Mouse (Mus musculus) thymus, postnatal 25 days (tissue): ENCODE measurements around the gene Il17d.

ENCODE experiments used
- DNase-seq: peaks from one replicate; pipeline ENCODE4 v3.0.0; 2022

Il17d gene

DNA sequence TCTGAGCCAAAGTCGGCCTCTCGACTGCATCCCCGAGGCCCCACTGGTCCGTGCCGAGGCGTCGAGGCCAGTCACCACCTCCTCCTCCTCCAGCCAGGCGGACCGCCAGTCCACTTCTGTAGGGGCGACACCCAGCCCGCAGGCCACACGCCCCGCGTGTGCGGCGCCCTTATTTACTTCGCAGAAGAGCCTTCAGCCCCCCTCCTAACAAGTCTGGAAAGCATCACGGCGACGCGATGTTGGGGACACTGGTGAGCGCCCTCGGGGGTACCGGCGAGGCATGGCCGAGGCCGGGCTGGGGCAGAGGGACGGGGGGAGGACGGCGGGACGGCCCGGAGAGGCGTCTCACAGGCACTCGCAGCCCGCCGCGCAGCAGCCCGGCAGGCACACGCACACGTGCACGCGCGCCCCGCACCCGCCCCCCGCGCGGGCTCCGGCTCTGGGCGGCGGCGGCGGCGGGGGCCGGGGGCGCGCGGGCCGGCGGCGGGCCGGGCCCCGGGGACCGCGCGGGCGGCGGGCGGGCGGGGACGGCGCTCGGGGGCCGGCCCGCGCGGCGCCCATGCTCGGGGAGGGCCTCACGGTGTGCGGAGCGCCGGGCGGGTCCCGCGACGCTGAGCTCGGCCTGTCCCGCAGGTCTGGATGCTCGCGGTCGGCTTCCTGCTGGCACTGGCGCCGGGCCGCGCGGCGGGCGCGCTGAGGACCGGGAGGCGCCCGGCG, at the start of gene Il17d:
Il17d (plus strand) TSS at position 107 of the 717 bp plus-strand sequence.
- no peak for DNase-seq

- no peak for DNase-seq
Observed at GRCm38 (mm10) chr14:57475057-57475456, 49.5 kb upstream of the Il17d start.

DNA sequence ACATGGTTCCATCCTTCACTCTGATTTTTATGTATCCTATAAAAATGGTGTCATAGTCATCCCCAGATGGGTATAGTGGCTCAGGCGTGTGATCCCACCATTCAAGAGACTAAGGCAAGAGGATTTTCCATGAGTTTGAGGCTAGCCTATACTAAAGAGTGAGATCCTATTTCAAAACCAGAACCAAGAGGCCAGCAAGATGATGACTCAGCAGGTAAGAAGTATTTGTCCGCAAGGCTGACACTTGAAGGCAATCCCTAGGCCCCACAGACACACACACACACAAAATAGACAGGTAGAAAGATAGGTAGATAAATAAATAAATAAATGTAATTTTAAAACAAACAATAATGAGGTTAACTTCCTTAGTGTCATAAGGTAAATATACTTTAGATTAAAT, 42.3 kb upstream of the Il17d start:
- no peak for DNase-seq

DNA sequence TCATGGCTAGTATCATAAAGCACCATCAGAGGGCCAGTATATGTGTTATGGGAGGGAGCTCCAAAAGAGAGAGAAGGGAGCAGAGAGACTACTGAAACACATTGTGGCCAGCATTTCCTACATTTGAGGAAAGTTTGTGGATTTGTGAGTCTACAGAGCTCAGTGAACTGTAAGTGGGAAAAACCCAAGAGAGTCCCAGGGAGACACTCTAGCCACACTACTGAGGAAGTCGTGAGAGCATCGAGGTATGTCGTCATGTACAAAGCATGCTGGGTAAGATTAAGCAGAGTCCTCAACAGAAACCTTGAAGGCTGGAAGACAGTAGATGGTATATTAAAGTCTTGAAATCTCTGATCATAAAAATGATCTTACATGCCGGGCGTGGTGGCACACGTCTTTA, 40.4 kb upstream of the Il17d start:
- no peak for DNase-seq

- no peak for DNase-seq
Observed at GRCm38 (mm10) chr14:57489696-57490095, 34.9 kb upstream of the Il17d start.

DNA sequence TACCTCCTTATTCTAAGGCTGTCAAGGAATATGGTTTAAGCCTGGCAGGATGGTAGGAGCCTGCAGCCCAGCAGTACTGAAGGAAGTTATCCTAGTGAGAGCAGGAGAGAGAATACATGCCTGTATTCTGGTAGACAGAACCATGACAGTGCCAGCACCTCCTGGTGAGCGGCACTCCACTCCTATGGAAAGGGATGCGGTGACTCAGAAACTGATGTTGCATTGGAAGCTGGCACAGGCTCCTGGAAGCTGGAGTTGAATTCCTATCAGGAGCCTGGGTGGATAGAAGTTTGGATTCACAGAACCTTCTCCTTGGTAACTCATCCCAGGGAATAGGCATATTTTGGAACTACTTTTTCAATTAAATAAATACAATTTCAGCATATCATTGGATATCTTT, 30.7 kb upstream of the Il17d start:
- no peak for DNase-seq

GRCm38 (mm10) chr14:57503729-57504128, 20.8 kb upstream of the Il17d start:
- no peak for DNase-seq

- DNase-seq = no peak
Observed at GRCm38 (mm10) chr14:57509554-57509953, 15.0 kb upstream of the Il17d start.

- no peak for DNase-seq
Observed at GRCm38 (mm10) chr14:57515156-57515762, 9.3 kb upstream of the Il17d start.

DNA sequence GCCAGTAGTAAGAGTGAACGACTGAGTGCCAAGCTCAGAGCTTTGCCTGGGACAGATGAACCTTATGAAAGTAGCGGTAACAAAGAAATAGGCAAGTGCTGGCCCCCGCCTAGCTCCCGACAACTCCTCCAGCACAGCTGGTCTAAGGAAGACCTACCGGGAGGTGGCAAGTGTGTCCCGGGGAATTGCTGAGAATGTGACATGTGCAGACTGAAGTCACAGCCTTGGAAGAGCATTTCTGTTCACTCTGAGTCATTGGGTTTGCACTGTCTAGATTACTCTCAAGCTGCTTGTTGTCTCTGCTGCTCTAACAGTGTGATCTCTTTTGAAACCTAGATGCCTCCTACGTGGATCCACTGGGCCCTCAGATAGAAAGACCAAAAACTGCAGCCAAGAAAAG, 7.6 kb upstream of the Il17d start:
- no peak for DNase-seq

DNA sequence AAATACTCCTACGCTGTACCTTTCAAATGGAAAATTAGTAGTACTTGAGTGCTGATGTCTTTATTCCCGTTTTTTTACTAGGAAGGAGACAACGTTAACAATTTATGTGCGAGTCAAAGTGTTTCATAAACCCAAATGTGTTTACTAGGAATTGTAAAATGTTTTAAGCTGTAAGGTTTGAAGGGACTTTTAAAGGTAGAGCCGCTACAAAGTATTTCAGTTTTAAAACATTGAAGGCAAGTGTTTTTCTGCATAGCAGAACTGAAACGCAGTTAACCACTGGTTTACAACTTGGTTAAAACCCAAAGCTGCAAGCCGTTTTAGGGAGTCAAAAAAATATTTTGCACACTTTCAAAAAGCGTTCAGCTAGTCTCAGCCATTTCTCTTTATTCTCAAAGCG, 815 bp upstream of the Il17d start:
- no peak for DNase-seq

GRCm38 (mm10) chr14:57525388-57526049, 942 bp downstream of the Il17d start:
- peak; percentile 56 for DNase-seq

DNA sequence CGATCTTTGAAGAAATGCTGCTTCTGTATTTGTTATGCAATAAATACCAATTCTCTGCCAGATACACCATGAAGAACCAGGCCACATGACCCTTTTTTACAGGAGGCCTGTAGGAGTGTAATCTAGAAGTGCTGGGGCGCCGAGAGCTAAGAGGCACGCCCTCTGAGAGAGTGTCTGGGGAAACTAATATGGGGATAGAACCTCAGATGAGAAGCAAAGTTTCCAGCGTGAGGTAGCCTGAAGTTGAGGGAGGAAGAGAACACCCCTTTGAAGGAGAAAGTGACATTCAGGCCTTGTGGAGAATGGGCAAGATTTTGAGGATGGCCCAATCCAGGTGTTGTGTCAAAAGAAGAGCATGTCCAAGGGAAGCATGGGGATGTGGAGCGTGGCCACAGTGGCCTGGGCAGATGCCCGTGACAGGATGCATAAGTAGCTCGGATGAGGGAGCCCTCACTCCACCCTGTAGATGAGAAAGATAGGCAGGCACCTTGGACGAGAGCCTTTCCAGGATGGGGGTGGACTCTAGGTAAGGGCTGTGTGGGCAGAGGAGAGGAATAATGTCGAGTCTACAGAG, 1.6 kb downstream of the Il17d start:
- DNase-seq = no peak

- no peak for DNase-seq
Observed at GRCm38 (mm10) chr14:57527122-57527521, 2.5 kb downstream of the Il17d start.

DNA sequence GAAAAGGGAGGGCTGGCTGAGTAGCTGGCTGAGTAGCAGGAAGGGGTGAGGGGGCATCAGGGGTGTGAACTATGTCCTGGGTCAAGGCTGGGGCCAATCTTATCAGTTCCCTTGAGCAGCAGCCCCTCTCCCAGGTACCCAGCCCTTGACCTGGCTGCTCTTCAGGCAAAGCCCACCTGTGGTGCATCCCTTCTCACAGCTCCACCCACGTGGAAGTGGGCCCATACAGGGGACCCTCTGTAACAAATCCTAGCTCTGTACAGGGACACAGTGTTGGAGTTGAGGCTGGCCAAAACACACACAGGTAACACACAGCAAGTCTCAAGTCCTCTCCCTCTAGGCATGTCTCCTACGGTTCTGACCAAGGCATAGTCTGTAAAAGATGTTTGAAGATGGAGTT, 3.0 kb downstream of the Il17d start:
- DNase-seq = no peak

DNA sequence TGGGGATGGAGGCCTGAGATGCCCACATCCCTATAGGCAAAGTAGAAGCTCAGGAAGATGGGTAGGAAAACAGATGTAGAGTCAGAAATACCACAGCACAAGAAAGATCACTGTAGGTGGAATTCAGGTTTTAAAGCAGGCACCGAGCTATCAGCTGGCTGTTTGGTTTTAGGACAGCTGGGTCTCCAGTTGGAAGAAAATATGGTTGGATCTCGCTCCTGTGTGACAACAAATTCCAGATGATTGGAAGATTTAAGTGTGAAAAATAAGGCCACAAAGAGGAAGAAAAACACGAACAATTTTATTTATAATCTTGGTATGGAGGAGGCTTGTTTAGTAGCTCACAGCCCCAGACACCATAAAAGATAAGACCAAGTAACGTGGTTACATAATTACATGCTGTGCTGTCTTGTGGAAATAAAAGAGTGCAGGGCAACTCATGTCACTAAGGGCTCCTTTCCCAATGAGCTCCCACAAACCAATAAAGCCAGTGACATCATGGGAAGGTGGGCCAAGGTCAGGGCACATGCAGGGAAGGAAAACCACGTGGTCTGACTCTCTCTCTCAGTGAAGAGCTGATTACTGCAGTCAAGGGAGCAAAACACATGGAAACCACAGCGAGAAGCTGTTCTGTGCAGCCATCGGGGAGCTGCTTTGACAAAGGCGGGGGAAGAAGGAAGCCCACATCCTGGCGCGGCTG, 4.7 kb downstream of the Il17d start:
- DNase-seq = no peak

GRCm38 (mm10) chr14:57529786-57530515, 5.4 kb downstream of the Il17d start:
- no peak for DNase-seq

- DNase-seq = no peak
Observed at GRCm38 (mm10) chr14:57532577-57532976, 8.0 kb downstream of the Il17d start.

GRCm38 (mm10) chr14:57533214-57533613, 8.6 kb downstream of the Il17d start:
- DNase-seq = peak; percentile 27

GRCm38 (mm10) chr14:57533841-57534240, 9.3 kb downstream of the Il17d start:
- DNase-seq = no peak

DNA sequence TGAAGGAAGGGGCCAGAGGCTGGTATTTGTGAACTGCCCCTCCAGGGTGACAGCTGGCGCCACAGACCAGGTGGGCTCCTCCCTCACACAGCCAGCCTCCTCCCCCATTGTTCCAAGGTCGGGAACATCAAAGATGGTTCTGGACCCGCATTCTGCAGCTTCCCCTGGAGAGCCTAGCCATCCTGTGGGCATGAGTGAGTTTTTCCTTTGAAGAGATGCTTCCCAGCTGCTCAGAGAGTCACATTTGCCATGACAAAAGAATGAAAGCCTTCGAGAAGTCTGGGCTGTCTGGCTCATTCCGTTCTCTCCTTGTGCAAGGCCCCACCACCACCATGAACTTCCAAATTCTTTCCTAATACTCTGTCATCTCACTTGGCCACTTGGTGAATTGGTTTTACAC, 9.8 kb downstream of the Il17d start:
- no peak for DNase-seq

- DNase-seq = no peak
Observed at GRCm38 (mm10) chr14:57534961-57535360, 10.4 kb downstream of the Il17d start.

DNA sequence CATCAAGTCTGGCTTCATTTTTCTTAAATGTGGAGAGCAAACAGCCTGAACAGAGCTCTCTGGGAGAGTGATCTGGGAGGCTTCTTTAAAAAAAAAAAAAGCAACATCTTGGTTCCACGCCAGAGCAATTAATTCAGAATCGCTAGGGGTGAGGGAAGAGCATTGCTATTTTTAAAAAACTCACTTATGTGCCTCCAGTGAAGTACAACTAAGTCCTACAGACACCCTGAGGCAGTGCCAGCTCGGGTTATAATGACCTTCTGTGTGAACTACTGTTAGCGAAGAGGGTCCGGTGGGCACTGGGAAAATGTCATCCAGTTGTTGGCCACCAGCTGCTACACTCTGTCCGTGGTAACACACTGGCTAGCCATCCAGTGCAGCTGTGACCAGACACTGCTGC, 11.1 kb downstream of the Il17d start:
- no peak for DNase-seq
